Mouse (Mus musculus) spleen, adult 2 months (tissue): ENCODE measurements around the gene Med29.

Source experiments
- CTCF ChIP-seq: fragments of 200-500 bp; IDR thresholded peaks from 2 replicates; pipeline ENCODE4 v1.5.1; 2011; ENCODE audit warnings: mild to moderate bottlenecking, inconsistent platforms; ENCODE audit not compliant: insufficient read depth, insufficient read length, insufficient replicate concordance; ENCODE audit errors: extremely low read depth
- POLR2A ChIP-seq: fragments of 200-500 bp; IDR thresholded peaks from 2 replicates; pipeline ENCODE4 v1.6.1; 2011; ENCODE audit warnings: low read depth, low read length, inconsistent platforms

- TF ChIP-seq POLR2A (no peak), CTCF (no peak)
These were observed 32.7 kb downstream of the Med29 start for GRCm38 (mm10) chr7:28359854-28360253.
